Mouse (Mus musculus): Measurements from ENCODE around the gene Mrc2. TPM values are rescaled to one million over a fixed set of nuclear protein-coding genes. Genes with fewer than 3 reads are reported as not detected.

Gene Mrc2
- total RNA-seq, 2 experiments from 2014 or later = 4.7 to 7.4 TPM

GRCm38 (mm10) chr11:105390290-105390689 lies 97.8 kb downstream of the Mrc2 start:
- DNase-seq = no peak

Other genes with a start within 250 kb of the Mrc2 start
- gene Efcab3, start 229.1 kb upstream of the Mrc2 start, total RNA-seq (2021) = under 1 TPM; 0.46 to 0.65 TPM
- 10 to 100 TPM; 17.4 to 18.3 TPM for gene Mettl2, start 166.2 kb upstream of the Mrc2 start, total RNA-seq (2021)
- not detected for gene Gm10842, start 145.8 kb upstream of the Mrc2 start, total RNA-seq (2021)
- 10 to 100 TPM; 47.8 to 53.8 TPM for gene Tlk2, start 113.8 kb upstream of the Mrc2 start, total RNA-seq (2021)
- gene March10, start 164.1 kb downstream of the Mrc2 start, total RNA-seq (2021) = under 1 TPM; 0.47 to 0.81 TPM